Mouse (Mus musculus) G1E (cell line): ENCODE data around the gene Zfp446. TPM values are rescaled to one million over a fixed set of nuclear protein-coding genes. Genes with fewer than 3 reads are reported as not detected.
"Not testable (repeated sequence)": the region's sequence is repeated elsewhere in the genome, so short reads cannot be mapped to it uniquely, and the experiment has no call there.

Source experiments
- ATAC-seq: 2 replicates; pipeline ENCODE4 v1.8.0; 2016; ENCODE audit warnings: mild to moderate bottlenecking; ENCODE audit not compliant: insufficient number of reproducible peaks, poor library complexity, low FRiP score, severe bottlenecking; ENCODE audit errors: extremely low read depth
- DNase-seq: peaks from one replicate; pipeline ENCODE4 v3.0.0; 2012; ENCODE audit warnings: low spot score
- H3K27me3 ChIP-seq: 2 replicates; pipeline ENCODE4 v1.6.1; 2012; ENCODE audit warnings: mild to moderate bottlenecking, low read length, inconsistent platforms; ENCODE audit not compliant: insufficient read depth
- H3K36me3 ChIP-seq: replicated peaks from 2 replicates; pipeline ENCODE3; 2012; ENCODE audit warnings: mild to moderate bottlenecking, inconsistent platforms
- H3K4me1 ChIP-seq: 2 replicates; pipeline ENCODE4 v1.6.1; 2012; ENCODE audit warnings: low read depth, low read length, inconsistent platforms, mixed read lengths; ENCODE audit not compliant: insufficient read depth
- H3K4me3 ChIP-seq: 2 replicates; pipeline ENCODE4 v1.5.1; 2012; ENCODE audit warnings: low read depth, mild to moderate bottlenecking, inconsistent platforms, low read length, moderate library complexity, mixed read lengths
- H3K9me3 ChIP-seq: replicated peaks from 2 replicates; pipeline ENCODE4 v1.6.1; 2012; ENCODE audit warnings: inconsistent platforms
- CTCF ChIP-seq: IDR thresholded peaks from 2 replicates; pipeline ENCODE4 v1.5.1; 2012; ENCODE audit warnings: low read depth, low read length, inconsistent platforms, mixed read lengths
- GATA1 ChIP-seq: IDR thresholded peaks from 2 replicates; pipeline ENCODE4 v1.6.1; 2012; ENCODE audit warnings: borderline replicate concordance, low read length, inconsistent platforms, mixed read lengths
- GATA2 ChIP-seq: IDR thresholded peaks from 2 replicates; pipeline ENCODE4 v1.6.1; 2012; ENCODE audit warnings: low read depth, low read length, inconsistent platforms, borderline replicate concordance
- POLR2AphosphoS5 ChIP-seq: IDR thresholded peaks from 2 replicates; pipeline ENCODE4 v1.6.1; 2012; ENCODE audit warnings: low read depth, low read length, inconsistent platforms; ENCODE audit not compliant: insufficient replicate concordance
- TAL1 ChIP-seq: conservative IDR thresholded peaks from 2 replicates; pipeline ENCODE4 v1.6.1; 2012; ENCODE audit warnings: low read depth, low read length, inconsistent platforms, mixed read lengths
- polyA plus RNA-seq: library from polyadenylated mRNA; stranded (reverse); fragments of >175 nt; gene quantifications from 2 replicates; pipeline ENCODE4 v1.2.3, GENCODE M21; 2012
- total RNA-seq, 2 experiments: library from RNA; stranded (forward) in 1 of 2; stranded (reverse) in 1 of 2; fragments of 200-1000 nt in 1 of 2; fragments of >200 nt in 1 of 2; fragmentation: Nextera tagmentation in 1 of 2; gene quantifications; 2 replicates each; pipeline ENCODE4 v1.2.3; 2014 to 2017

Gene Zfp446
- 5.9 and 6.1 TPM in 2 replicates for total RNA-seq (2014; fragmentation: Nextera tagmentation)
- 3.7 and 4.0 TPM in 2 replicates for total RNA-seq (2017)
- 4.1 and 4.6 TPM in 2 replicates for polyA plus RNA-seq

DNA sequence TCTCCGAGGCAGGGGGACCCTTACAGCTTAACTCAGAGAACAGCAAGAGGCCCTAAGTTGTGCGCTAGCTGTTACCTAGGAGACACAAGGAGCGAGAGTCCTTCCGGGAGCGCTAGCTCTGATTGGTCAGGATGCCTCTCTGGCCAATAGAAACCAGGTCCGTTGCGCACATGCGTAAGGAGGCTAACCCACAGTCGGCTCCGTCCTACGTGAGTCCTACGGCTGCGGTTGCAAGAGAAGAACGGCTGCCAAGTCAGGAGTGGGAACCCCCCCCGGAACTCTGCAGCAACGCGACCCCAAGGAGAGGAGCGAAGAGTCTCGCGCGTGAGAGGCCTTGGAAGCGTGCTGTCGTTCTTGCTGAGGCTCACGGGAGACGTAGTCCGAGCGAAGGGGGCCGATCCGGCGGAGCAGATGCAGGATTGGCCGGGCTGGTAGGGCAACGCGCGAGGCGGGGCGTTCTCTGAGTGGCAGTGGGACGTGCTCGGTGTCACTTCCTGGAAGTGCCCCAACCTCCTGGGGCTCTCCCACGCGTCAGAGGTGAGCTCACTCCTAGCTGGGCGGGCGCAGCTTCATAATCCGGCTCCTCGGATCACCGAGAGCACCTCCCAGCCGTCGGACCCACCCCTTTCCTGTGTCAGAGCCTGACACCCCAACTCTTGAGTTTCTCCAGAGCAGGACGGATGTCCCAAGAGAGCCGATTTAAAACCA is at the start of gene Zfp446:
Gene Zfp446, plus strand, starts transcription at position 167 of the 708 bp plus-strand sequence.
- DNase-seq, result peak; percentile 96
- peak; percentile 94 for ATAC-seq
- Histone ChIP-seq H3K36me3 (peaks cover 41% of the 10 kb centered on the region), H3K4me3 (peak within 1 kb of the TSS; percentile 77), H3K9me3 (no peaks in the 10 kb centered on the region), H3K4me1 (peaks cover 27% of the 10 kb centered on the region), H3K27me3 (no peaks in the 10 kb centered on the region)
- TF ChIP-seq GATA1 (no peak), POLR2AphosphoS5 (no peak), GATA2 (no peak), TAL1 (no peak), CTCF (no peak)

DNA sequence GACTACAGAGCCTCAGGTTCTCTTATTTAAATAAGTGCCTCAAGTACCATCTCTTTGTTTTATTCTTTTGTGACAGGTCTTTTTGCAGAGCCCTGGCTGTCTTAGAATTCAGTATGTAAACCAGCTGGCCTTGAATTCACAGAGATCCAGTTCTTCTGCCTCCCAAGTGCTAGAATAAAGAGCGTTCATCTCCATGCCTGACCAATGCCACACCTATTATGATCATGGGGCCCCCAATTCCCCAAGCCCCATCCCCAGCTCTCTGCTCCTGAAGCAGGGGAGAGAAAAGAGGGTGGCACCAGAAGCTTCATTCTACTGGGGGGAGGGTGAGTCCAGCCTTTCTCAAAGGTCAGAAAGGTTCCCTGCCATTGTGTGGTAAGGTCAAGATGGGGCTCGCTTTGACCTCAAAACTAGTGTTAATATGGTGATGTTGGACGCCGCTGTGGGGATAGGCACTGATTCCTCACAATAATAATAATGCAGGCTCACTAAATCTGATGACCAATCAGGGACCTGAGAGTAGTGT is 44.0 kb upstream of the Zfp446 start:
- no peak overlapping the region for H3K4me3 ChIP-seq
- TF ChIP-seq TAL1 (no peak), GATA1 (no peak), GATA2 (no peak), POLR2AphosphoS5 (no peak), CTCF (no peak)
- peaks cover 2% of the 10 kb centered on the region; the same call in 1 of the 2 replicates for H3K4me1 ChIP-seq
- ATAC-seq (no peak), DNase-seq (no peak)
- no peaks in the 10 kb centered on the region for H3K9me3 ChIP-seq
- peaks cover 12% of the 10 kb centered on the region for H3K36me3 ChIP-seq
- no peaks in the 10 kb centered on the region for H3K27me3 ChIP-seq

DNA sequence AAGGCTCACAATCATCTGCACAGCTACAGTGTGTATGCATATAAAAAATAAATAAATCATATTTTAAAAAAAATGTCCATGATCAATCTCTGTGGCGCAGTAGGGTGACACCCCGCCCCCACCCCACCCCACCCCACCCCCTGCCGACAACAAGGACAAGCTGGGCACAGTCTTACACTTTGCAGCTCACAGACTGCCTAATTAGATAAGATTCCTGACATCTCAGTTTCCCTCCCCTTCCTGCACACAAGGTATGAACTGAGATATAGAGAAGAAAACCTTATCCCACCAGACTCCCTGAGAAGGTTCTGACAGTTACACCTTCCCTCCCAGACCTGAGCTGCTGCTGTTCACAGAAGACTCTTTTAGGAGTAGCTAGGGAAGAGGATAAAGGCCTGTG is 42.8 kb upstream of the Zfp446 start:
- TF ChIP-seq GATA1 (no peak), CTCF (no peak), GATA2 (no peak), TAL1 (no peak), POLR2AphosphoS5 (no peak)
- no peak for DNase-seq
- ATAC-seq, result no peak

DNA sequence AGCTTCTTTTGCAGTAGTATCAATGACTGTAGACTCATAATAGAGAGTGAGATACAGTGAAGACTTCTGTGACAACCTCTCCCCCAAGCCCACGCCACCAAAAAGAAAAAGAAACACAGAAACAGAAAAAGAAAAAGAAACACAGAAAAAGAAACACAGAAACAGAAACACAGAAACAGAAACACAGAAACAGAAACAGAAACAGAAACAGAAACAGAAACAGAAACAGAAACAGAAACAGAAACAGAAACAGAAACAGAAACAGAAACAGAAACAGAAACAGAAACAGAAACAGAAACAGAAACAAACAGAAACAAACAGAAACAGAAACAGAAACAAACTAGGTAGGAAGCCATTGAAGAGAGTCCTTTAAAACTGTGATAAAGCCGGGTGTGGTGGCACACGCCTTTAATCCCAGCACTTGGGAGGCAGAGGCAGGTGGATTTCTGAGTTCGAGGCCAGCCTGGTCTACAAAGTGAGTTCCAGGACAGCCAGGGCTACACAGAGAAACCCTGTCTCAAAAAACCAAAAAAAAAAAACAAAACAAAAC is 40.3 kb upstream of the Zfp446 start:
- H3K27me3 ChIP-seq, H3K4me1 ChIP-seq, H3K36me3 ChIP-seq, ATAC-seq, H3K4me3 ChIP-seq, H3K9me3 ChIP-seq, DNase-seq: not testable (repeated sequence)

More for the DNA sequence above, 42.8 kb upstream of the Zfp446 start:
- no peaks in the 10 kb centered on the region for H3K27me3 ChIP-seq
- H3K9me3 ChIP-seq, result no peaks in the 10 kb centered on the region
- peaks cover 2% of the 10 kb centered on the region; the same call in 1 of the 2 replicates for H3K4me1 ChIP-seq
- H3K4me3 ChIP-seq, result no peak overlapping the region
- peaks cover 4% of the 10 kb centered on the region for H3K36me3 ChIP-seq

DNA sequence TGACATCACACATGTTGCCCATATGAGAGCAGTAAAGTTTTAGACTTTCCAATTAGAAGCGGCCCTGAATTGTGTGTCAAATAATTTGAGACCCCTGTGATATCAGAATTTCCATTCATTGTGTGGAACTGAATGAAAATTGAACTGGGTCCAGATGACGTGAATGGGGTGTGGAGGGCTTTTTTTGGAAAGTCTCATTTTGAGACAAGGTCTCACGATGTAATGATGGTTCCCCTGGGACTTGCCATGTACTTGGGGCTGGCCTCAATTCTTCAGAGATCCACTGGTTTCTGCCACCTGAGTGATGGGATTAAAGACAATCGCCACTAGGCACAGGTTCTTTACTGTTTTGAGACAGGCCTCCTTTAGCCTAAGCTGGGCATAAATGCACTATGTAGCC is 37.0 kb upstream of the Zfp446 start:
- Histone ChIP-seq H3K27me3 (0 out of 2 replicates have a peak, but pooled peaks cover 3% of the 10 kb centered on the region), H3K9me3 (no peaks in the 10 kb centered on the region), H3K4me1 (peaks cover 4% of the 10 kb centered on the region; the same call in 1 of the 2 replicates), H3K4me3 (no peak overlapping the region), H3K36me3 (no peaks in the 10 kb centered on the region)
- ATAC-seq (no peak), DNase-seq (no peak)
- TF ChIP-seq CTCF (no peak), TAL1 (no peak), GATA2 (no peak)

GRCm38 (mm10) chr7:12943488-12943887 is 34.2 kb upstream of the Zfp446 start:
- no peaks in the 10 kb centered on the region for H3K36me3 ChIP-seq
- no peaks in the 10 kb centered on the region for H3K9me3 ChIP-seq
- peak; percentile 70 for ATAC-seq
- TF ChIP-seq GATA2, result no peak
- TF ChIP-seq CTCF, result 0 out of 2 replicates have a peak, but pooled peaks have one; percentile 9
- H3K27me3 ChIP-seq, result peaks cover 15% of the 10 kb centered on the region; the same call in 1 of the 2 replicates
- peaks cover 2% of the 10 kb centered on the region; the same call in 1 of the 2 replicates for H3K4me1 ChIP-seq
- no peak overlapping the region for H3K4me3 ChIP-seq
- no peak for DNase-seq
